Mouse (Mus musculus) gastrocnemius, postnatal 36 days (tissue): ENCODE results near the gene Zfp26. TPM values are rescaled to one million over a fixed set of nuclear protein-coding genes. Genes with fewer than 3 reads are reported as not detected.

Experiments
- DNase-seq, 2 experiments: peaks; one replicate each; pipeline ENCODE4 v3.0.0; 2022
- intact Hi-C: fragments of 180-260 bp; cut with DNase I; formaldehyde crosslinking; loops from one replicate; pipeline ENCODE4 v1.15.1; 2025
- total RNA-seq, 2 experiments: library from RNA; stranded (reverse); gene quantifications; 2 replicates each; pipeline ENCODE4 v1.2.3; 2021

Zfp26 gene
- total RNA-seq, 2 experiments from 2014 or later = 7.6 to 9.4 TPM

- no peak for DNase-seq
- intact Hi-C loops = no loop called here
These were observed 76.3 kb downstream of the Zfp26 start for GRCm38 (mm10) chr9:20383659-20384058.

Other genes starting within 250 kb of the Zfp26 start
- not detected for gene Olfr871, start 248.0 kb downstream of the Zfp26 start, total RNA-seq
- gene Olfr872, start 223.0 kb downstream of the Zfp26 start, total RNA-seq = not detected
- gene Olfr39, start 177.8 kb downstream of the Zfp26 start, total RNA-seq = not detected
- gene Olfr873, start 161.6 kb downstream of the Zfp26 start, total RNA-seq = not detected
- gene Olfr18, start 124.1 kb downstream of the Zfp26 start, total RNA-seq = not detected
- 10 to 100 TPM in 1 of 2 experiments, 1 to 10 TPM in 1; 9.2 to 10.8 TPM for gene Zfp560, start 75.0 kb downstream of the Zfp26 start, total RNA-seq
- gene Zfp426, start 32.6 kb upstream of the Zfp26 start, total RNA-seq = 1 to 10 TPM; 6.1 to 8.2 TPM
- 10 to 100 TPM; 14.0 to 16.2 TPM for gene Zfp266, start 61.3 kb upstream of the Zfp26 start, total RNA-seq
- gene Zfp846, start 121.1 kb upstream of the Zfp26 start, total RNA-seq = 1 to 10 TPM; 2.6 to 3.0 TPM
- 100 to 1,000 TPM; 163 to 198 TPM for gene Ubl5, start 182.7 kb upstream of the Zfp26 start, total RNA-seq
- gene Fbxl12, start 184.6 kb upstream of the Zfp26 start, total RNA-seq = 1 to 10 TPM; 4.7 to 6.0 TPM
- gene Pin1, start 191.9 kb upstream of the Zfp26 start, total RNA-seq = 10 to 100 TPM; 12.6 to 13.4 TPM